15 mouse cellular contexts compared by ENCODE assay signal in the genomic region with DNA sequence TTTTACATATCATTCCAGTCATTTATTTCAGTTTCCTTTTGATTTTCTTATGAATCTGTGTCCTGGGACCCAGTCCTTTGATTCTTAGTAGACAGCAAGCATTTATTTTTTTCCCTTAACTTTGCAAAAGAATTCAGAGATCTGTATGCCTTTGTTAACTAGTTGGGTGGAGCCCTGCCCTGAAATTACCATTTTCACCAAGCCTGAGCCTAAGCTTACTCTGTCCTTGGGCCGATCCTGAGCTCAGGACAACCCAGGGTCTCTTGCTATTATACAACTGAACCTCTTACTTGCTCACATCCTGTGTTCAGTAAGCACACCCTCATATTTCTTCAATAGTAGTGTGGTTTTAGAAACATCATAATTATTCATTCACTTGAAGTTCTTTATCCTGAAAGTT.
DNase-seq lines count a peak whose midpoint lies in the region.
"Had no signal": no experiment of that assay in that cellular context is flagged by ENCODE, and none has a peak within 500 bp of the region (broad histone marks: within the 10 kb centered on the region; RNA-seq: fewer than 3 reads in every experiment).

No protein-coding gene starts in this region.

- intact Hi-C loops in gastrocnemius, postnatal 14 days (cut with DNase I; ENCODE audit: low total_unique reads), result no loop called here

- DNase-seq in ES-CJ7 (ENCODE audit: low read depth, low spot score) (peak; percentile 83), R1 (ENCODE audit: low read depth, low spot score) (peak; percentile 73), MN1 (ENCODE audit: low spot score) (no peak)
- DNase-seq in gastrocnemius, adult 18-20 months (ENCODE audit: low spot score), result no peak
- DNase-seq in gastrocnemius, postnatal 14 days, result no peak
- DNase-seq: adrenal gland, adult 2 months; adrenal gland, postnatal 10 days; adrenal gland, postnatal 25 days; cerebellum, adult 11 months; cerebellum, adult 18-20 months; cerebellum, adult 8-10 months; cerebellum, adult 9-11 months; cerebellum, postnatal 14 days; cerebellum, postnatal 36 days; embryo, embryonic 11 days had no signal

Comparison
In these comparisons a context has a peak if more than half of its experiments do, and no peak if none do; other contexts are left out.
1. DNase-seq: peak in ES-CJ7 (single experiment) and R1 (single experiment); none in MN1 (single experiment), gastrocnemius, adult 18-20 months (single experiment) and gastrocnemius, postnatal 14 days (single experiment).